Mouse (Mus musculus): ENCODE measurements at regions not wholly inside any gene's neighbourhood (a gene's known extent, or its start where the extent isn't known, plus 50 kb on each side); places are given as distances from the start of the nearest gene placed in this dataset.

- no peak for TF ChIP-seq CTCF (IDR thresholded peaks at IDR 0.05)
- TF ChIP-seq EP300 (IDR thresholded peaks at IDR 0.05; ENCODE audit: insufficient read depth, low read depth, low read length): no peak
- TF ChIP-seq POLR2A (IDR thresholded peaks at IDR 0.05; ENCODE audit: insufficient read depth, low read depth, low read length): no peak
These were observed 100.3 kb downstream of the Eif4e start for GRCm38 (mm10) chr3:138626230-138626629.

Data from heart, adult 2 months (tissue).